Mouse (Mus musculus): Measurements from ENCODE around the gene Ctdnep1. TPM values are rescaled to one million over a fixed set of nuclear protein-coding genes. Genes with fewer than 3 reads are reported as not detected.

The Ctdnep1 gene
- polyA plus RNA-seq, 1 experiment from 2014 or later = 32.4 TPM

GRCm38 (mm10) chr11:70023481-70024150 lies 42.7 kb downstream of the Ctdnep1 start:
- Histone ChIP-seq H3K4me1 (peaks cover 70% of the 10 kb centered on the region), H3K27me3 (no peaks in the 10 kb centered on the region), H3K4me3 (peak overlapping the region; percentile 38), H3K4me2 (replicated peaks) (peak overlapping the region; percentile 61), H3K9ac (peak overlapping the region; percentile 46), H3K9me3 (no peaks in the 10 kb centered on the region), H3K36me3 (no peaks in the 10 kb centered on the region), H3K27ac (peak overlapping the region; percentile 18; the same call in 1 of the 2 replicates)
- WGBS = 4% methylated on average over 25 of the region's 29 CpGs
- ATAC-seq (ENCODE audit: insufficient number of reproducible peaks, insufficient read depth, low FRiP score, low TSS enrichment) = no peak

- Histone ChIP-seq H3K36me3 (no peaks in the 10 kb centered on the region), H3K4me2 (replicated peaks) (peak overlapping the region; percentile 61), H3K9me3 (no peaks in the 10 kb centered on the region), H3K27ac (peak overlapping the region; percentile 18), H3K4me3 (peak overlapping the region; percentile 38), H3K4me1 (peaks cover 73% of the 10 kb centered on the region), H3K27me3 (no peaks in the 10 kb centered on the region), H3K9ac (peak overlapping the region; percentile 46; the same call in 1 of the 2 replicates)
- 18% methylated on average over 6 of the region's 6 CpGs for WGBS
- ATAC-seq (ENCODE audit: insufficient number of reproducible peaks, insufficient read depth, low FRiP score, low TSS enrichment) = no peak
Observed at GRCm38 (mm10) chr11:70024151-70024514, 43.2 kb downstream of the Ctdnep1 start.

- Histone ChIP-seq H3K36me3 (peaks cover 13% of the 10 kb centered on the region), H3K27ac (peak overlapping the region; percentile 91), H3K27me3 (no peaks in the 10 kb centered on the region), H3K9me3 (no peaks in the 10 kb centered on the region), H3K9ac (peak overlapping the region; percentile 43), H3K4me1 (peaks cover 70% of the 10 kb centered on the region), H3K4me3 (peak overlapping the region; percentile 16), H3K4me2 (replicated peaks) (peak overlapping the region; percentile 45)
- ATAC-seq (ENCODE audit: insufficient number of reproducible peaks, insufficient read depth, low FRiP score, low TSS enrichment) = peak; percentile 49
- 2% methylated on average over 19 of the region's 19 CpGs for WGBS
Observed at GRCm38 (mm10) chr11:70026689-70027088, 45.7 kb downstream of the Ctdnep1 start.

GRCm38 (mm10) chr11:70027397-70027796 lies 46.4 kb downstream of the Ctdnep1 start:
- Histone ChIP-seq H3K27ac (peak overlapping the region; percentile 91), H3K36me3 (peaks cover 20% of the 10 kb centered on the region), H3K4me1 (peaks cover 70% of the 10 kb centered on the region), H3K9me3 (no peaks in the 10 kb centered on the region), H3K4me3 (peak overlapping the region; percentile 16; the same call in 1 of the 2 replicates), H3K9ac (peak overlapping the region; percentile 27; the same call in 1 of the 2 replicates), H3K27me3 (no peaks in the 10 kb centered on the region), H3K4me2 (replicated peaks) (peak overlapping the region; percentile 45)
- WGBS = 33% methylated on average over 9 of the region's 9 CpGs
- ATAC-seq (ENCODE audit: insufficient number of reproducible peaks, insufficient read depth, low FRiP score, low TSS enrichment) = no peak

GRCm38 (mm10) chr11:70028401-70029129 lies 47.6 kb downstream of the Ctdnep1 start:
- H3K4me3 ChIP-seq = peak overlapping the region; percentile 30
- peak overlapping the region; percentile 50 for H3K4me2 ChIP-seq (replicated peaks)
- no peaks in the 10 kb centered on the region for H3K27me3 ChIP-seq
- peaks cover 61% of the 10 kb centered on the region for H3K4me1 ChIP-seq
- WGBS = 25% methylated on average over 12 of the region's 12 CpGs
- peak overlapping the region; percentile 91 for H3K27ac ChIP-seq
- ATAC-seq (ENCODE audit: insufficient number of reproducible peaks, insufficient read depth, low FRiP score, low TSS enrichment) = no peak
- peaks cover 31% of the 10 kb centered on the region for H3K36me3 ChIP-seq
- H3K9ac ChIP-seq = peak overlapping the region; percentile 31
- H3K9me3 ChIP-seq = no peaks in the 10 kb centered on the region

GRCm38 (mm10) chr11:70029130-70029801 lies 48.3 kb downstream of the Ctdnep1 start:
- H3K9me3 ChIP-seq = no peaks in the 10 kb centered on the region
- H3K4me1 ChIP-seq = peaks cover 54% of the 10 kb centered on the region
- peak overlapping the region; percentile 91 for H3K27ac ChIP-seq
- H3K27me3 ChIP-seq = no peaks in the 10 kb centered on the region
- peaks cover 36% of the 10 kb centered on the region for H3K36me3 ChIP-seq
- H3K4me3 ChIP-seq = peak overlapping the region; percentile 30
- peak; percentile 86 for ATAC-seq (ENCODE audit: insufficient number of reproducible peaks, insufficient read depth, low FRiP score, low TSS enrichment)
- WGBS = under 1% methylated on average over 20 of the region's 20 CpGs
- peak overlapping the region; percentile 50 for H3K4me2 ChIP-seq (replicated peaks)
- H3K9ac ChIP-seq = peak overlapping the region; percentile 31; the same call in 1 of the 2 replicates

GRCm38 (mm10) chr11:70029829-70030550 lies 49.0 kb downstream of the Ctdnep1 start:
- peaks cover 40% of the 10 kb centered on the region for H3K36me3 ChIP-seq
- ATAC-seq (ENCODE audit: insufficient number of reproducible peaks, insufficient read depth, low FRiP score, low TSS enrichment) = no peak
- H3K4me2 ChIP-seq (replicated peaks) = peak overlapping the region; percentile 50
- H3K4me3 ChIP-seq = peak overlapping the region; percentile 30
- H3K27ac ChIP-seq = peak overlapping the region; percentile 91
- H3K9me3 ChIP-seq = no peaks in the 10 kb centered on the region
- 39% methylated on average over 11 of the region's 11 CpGs for WGBS
- H3K9ac ChIP-seq = peak overlapping the region; percentile 25; the same call in 1 of the 2 replicates
- H3K4me1 ChIP-seq = peaks cover 51% of the 10 kb centered on the region
- no peaks in the 10 kb centered on the region for H3K27me3 ChIP-seq

- H3K36me3 ChIP-seq = peaks cover 40% of the 10 kb centered on the region
- no peak overlapping the region for H3K4me2 ChIP-seq (replicated peaks)
Observed at GRCm38 (mm10) chr11:70030651-70031320, 49.8 kb downstream of the Ctdnep1 start.

GRCm38 (mm10) chr11:70031321-70031670 lies 50.3 kb downstream of the Ctdnep1 start:
- Histone ChIP-seq H3K4me2 (replicated peaks) (no peak overlapping the region), H3K27ac (no peak overlapping the region), H3K9ac (no peak overlapping the region), H3K27me3 (no peaks in the 10 kb centered on the region), H3K4me1 (peaks cover 41% of the 10 kb centered on the region), H3K9me3 (no peaks in the 10 kb centered on the region), H3K36me3 (peaks cover 40% of the 10 kb centered on the region), H3K4me3 (no peak overlapping the region)
- WGBS = 95% methylated on average over 11 of the region's 11 CpGs
- ATAC-seq (ENCODE audit: insufficient number of reproducible peaks, insufficient read depth, low FRiP score, low TSS enrichment) = no peak

More at GRCm38 (mm10) chr11:70030651-70031320, 49.8 kb downstream of the Ctdnep1 start:
- ATAC-seq (ENCODE audit: insufficient number of reproducible peaks, insufficient read depth, low FRiP score, low TSS enrichment) = no peak
- Histone ChIP-seq H3K9me3 (no peaks in the 10 kb centered on the region), H3K4me1 (peaks cover 46% of the 10 kb centered on the region), H3K4me3 (no peak overlapping the region), H3K27ac (no peak overlapping the region), H3K27me3 (no peaks in the 10 kb centered on the region), H3K9ac (no peak overlapping the region)
- 95% methylated on average over 28 of the region's 28 CpGs for WGBS

GRCm38 (mm10) chr11:70038174-70038573 lies 57.2 kb downstream of the Ctdnep1 start:
- H3K4me3 ChIP-seq = no peak overlapping the region
- H3K4me1 ChIP-seq = no peaks in the 10 kb centered on the region
- no peak for ATAC-seq (ENCODE audit: insufficient number of reproducible peaks, insufficient read depth, low FRiP score, low TSS enrichment)
- 80% methylated on average over 7 of the region's 7 CpGs for WGBS
- peaks cover 67% of the 10 kb centered on the region for H3K36me3 ChIP-seq
- no peak overlapping the region for H3K4me2 ChIP-seq (replicated peaks)
- no peak overlapping the region for H3K27ac ChIP-seq
- H3K9ac ChIP-seq = no peak overlapping the region
- no peaks in the 10 kb centered on the region for H3K27me3 ChIP-seq
- H3K9me3 ChIP-seq = no peaks in the 10 kb centered on the region

- no peak overlapping the region for H3K9ac ChIP-seq
- H3K9me3 ChIP-seq = no peaks in the 10 kb centered on the region
- no peaks in the 10 kb centered on the region for H3K27me3 ChIP-seq
- H3K4me3 ChIP-seq = no peak overlapping the region
- WGBS = 90% methylated on average over 10 of the region's 10 CpGs
- no peak overlapping the region for H3K4me2 ChIP-seq (replicated peaks)
- H3K36me3 ChIP-seq = peaks cover 69% of the 10 kb centered on the region
- no peaks in the 10 kb centered on the region for H3K4me1 ChIP-seq
- H3K27ac ChIP-seq = no peak overlapping the region
- no peak for ATAC-seq (ENCODE audit: insufficient number of reproducible peaks, insufficient read depth, low FRiP score, low TSS enrichment)
Observed at GRCm38 (mm10) chr11:70039631-70040030, 58.7 kb downstream of the Ctdnep1 start.

All from embryonic facial prominence, embryonic 12.5 days (tissue).